Mouse (Mus musculus): ENCODE data around the gene Card19. TPM values are rescaled to one million over a fixed set of nuclear protein-coding genes. Genes with fewer than 3 reads are reported as not detected.

The Card19 gene
- total RNA-seq, 2 experiments from 2014 or later = 93.6 to 118 TPM

DNA sequence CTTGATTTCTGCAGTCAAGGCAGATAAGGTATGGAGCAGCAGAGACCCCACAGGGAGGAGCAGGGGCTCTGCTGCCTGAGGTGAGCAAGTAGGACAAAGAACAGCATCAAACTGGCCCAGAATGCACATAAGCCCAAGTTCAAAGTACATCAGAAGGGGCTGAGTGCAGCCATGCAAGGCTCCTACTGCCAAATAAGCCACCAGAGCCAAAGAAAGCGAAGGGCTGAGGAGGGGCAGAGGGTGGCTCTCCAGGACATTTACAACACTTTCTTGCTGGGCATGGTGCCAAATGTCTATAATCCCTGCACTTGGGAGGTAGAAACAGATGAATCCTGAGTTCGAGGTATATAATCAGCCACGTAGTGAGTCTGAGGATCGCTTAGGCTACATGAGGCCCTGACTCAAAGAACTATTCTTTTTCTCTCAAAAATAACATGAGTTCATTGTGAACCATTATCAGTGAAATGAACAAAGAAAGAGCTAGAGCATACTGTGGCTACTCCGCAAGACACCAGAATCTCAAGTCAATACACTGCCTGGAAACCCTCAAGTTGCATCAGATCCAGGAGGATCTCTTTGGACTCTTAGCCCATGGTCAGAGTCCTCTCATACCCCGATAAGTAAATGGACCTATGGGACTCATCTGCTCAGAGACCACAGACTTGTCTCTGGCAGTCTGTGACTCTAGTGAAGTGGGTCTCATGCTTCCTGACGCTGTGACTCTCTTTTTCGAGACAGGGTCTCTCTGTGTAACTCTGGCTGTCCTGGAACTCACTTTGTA, 18.1 kb upstream of the Card19 start:
- DNase-seq = no peak

DNA sequence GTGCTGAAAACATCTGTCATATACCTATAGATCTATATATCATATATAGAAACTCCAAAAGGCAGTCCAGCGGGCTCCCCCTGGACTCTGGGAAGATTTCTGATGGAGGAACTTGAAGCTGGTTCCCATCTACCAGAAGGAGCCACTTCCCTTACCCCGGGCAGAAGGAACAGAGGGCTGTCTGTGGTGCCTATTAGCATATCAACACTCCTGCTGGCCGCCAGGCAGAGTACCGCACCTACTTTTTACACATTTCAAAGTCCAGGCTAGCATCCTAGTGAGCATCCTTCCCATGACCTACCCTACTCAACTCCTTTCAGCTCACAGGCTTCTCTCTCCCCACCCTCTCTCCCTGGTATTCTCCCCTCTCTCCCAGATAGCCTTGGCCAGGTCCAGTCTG, 9.8 kb upstream of the Card19 start:
- no peak for DNase-seq

DNA sequence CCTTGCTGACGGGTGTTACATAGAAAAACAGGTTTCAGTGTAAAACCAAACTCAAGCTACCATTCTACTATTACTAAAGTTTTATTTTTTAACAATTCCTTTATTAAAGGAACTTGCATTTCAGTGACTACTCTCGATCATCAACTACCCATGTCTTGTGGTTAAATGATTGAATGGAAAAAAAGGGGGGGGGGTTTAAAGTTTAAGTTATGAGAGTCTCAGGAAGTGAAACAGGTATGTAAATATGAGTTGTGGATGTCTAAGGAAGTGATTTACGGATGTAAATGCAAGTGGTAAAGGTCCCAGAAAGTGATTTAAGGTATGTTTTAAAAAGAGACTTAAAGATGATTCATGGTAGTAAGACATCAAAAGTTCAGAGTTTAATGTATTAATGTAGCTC, 9.3 kb upstream of the Card19 start:
- DNase-seq = no peak

DNA sequence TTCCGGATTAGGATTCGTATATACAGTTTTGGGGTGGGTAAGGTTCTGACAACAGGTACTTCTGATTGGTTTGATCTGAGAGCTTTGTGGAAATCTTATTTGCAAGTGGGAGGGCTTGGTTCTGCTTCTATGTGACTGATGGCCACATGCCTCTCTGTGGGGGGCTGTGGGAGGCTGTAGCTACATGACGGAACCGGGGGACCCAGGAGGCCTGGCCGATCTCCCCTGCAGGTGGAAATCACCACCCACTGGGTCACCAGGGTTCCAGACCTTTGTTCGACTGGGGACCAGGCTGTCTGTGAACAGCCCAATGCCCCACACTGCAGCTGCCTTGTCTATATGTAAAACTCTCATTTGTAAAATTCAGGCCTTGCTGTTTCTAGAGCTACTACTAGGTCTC, 8.9 kb upstream of the Card19 start:
- no peak for DNase-seq

DNA sequence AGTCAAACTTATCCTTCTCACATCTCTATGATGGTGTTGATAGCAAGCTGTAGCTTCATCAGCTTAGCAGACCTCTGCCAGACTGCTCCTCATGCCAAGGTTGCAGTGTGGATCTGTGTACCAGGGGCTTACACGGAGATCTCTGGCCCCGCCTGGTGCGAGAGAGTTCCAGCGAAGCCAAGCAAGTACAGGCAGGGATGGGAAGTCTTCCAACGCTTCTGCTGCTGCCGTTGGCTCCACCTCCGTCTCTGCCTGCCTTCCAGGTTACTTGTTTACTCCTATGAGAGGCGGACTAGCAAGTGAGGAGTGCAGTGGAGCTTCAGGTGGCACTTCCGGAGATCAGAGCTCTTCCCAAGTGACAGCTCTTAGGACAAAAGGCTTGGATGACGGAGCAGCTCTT, 8.5 kb upstream of the Card19 start:
- no peak for DNase-seq

DNA sequence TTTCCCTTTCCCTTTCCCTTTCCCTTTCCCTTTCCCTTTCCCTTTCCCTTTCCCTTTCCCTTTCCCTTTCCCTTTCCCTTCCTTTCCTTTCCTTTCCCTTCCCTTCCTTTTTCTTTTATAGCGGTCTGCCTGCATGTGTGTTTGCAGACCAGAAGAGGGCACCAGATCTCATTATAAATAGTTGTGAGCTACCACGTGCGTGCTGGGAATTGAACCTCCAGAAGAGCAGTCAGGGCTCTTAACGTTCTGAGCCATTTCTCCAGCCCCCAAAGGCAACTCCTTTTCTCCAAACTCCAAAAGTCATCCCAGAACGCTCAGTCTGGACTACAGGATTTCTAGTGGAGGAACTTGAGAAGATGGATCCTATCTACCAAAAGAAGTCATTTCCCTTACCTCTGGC, 5.1 kb upstream of the Card19 start:
- DNase-seq = no peak

DNA sequence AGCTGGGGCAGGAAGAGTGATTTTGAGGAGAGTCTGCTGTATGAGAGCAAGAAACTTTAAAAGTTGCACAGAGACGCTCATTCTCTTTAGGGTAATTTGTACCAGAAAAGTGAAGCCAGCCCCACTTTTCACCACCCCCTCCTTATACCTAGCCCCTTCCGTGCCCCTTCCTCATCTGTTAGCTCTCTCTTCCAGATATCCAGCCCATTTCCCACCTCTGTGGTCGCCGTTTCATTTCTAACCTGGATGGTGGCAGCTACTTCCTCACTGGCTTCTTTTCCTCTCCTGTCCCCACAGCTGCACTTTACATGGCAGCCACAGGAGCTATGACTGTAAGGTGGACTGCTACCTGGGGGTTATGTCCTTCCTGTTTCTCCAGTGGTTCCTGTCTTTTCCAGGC, 3.5 kb upstream of the Card19 start:
- DNase-seq = no peak

DNA sequence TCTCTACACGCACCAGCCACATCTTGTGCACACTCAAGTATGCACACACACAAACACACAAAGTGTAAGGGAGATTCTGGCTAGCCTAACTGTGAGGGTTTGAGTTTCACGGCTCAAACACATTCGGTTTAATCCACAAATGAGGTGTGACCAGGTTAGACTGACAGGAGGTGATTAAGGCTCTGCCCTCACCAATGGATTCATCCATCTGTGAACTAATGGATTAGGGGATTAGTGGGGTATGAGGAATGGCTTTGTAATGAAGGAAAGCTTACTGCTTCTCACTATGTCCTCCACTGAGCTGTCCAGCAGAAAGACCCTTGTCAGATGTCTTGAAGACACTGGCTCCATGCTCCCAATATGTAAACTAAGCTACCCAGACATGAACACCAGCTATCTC, 2.8 kb upstream of the Card19 start:
- DNase-seq = no peak

DNA sequence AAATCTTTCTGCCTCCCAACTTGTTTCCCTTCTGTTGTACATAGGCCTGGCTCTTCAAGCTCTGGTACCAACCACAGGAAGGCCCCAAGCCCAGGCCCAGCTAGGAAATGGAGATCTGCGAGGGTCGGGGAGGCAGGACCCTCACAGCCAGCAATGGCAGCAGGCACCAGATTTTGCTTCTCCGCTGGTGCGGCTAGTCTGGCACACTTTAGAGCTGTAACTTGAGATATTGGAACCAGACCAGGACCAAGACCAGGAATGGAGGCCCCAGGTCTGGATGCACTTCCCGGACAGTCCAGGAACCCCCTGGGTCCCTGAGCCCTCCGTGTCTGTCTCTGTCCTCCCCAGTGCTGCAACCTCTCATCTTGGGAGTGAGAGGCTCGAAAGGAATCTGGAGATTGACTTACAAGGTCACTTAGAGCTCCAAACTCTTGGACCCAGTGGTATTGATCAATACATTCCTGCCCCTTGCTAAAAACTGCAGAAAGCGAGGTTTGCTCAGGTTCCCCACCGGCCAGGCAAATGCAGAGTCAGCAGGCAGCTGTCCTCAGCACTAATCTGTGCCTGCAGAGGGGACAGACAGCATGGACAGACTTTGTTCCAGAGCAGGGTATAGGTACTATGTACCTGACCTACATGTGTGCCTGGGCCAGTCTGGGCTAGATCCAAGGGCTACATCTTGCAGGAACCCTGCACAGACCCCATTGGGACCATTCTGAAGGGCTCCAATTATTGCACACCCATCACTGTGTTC, 1.1 kb upstream of the Card19 start:
- peak; percentile 42 for DNase-seq

DNA sequence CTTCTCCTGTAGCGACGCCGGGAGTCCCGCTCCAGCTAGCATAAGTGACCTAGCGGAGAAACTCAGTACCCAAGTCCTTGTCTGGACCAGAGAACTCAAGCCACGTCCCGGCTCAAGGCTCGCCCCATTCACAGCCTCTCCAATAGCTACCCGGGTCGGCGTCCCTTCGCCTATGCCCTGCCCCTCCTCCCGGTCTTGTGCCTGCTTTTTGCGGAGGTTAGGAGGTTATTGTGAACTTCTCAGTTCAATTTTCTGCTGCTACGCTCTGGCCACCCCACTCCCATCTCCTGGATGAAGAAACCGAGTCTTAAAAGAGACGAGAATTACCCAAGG, 349 bp upstream of the Card19 start:
- no peak for DNase-seq

DNA sequence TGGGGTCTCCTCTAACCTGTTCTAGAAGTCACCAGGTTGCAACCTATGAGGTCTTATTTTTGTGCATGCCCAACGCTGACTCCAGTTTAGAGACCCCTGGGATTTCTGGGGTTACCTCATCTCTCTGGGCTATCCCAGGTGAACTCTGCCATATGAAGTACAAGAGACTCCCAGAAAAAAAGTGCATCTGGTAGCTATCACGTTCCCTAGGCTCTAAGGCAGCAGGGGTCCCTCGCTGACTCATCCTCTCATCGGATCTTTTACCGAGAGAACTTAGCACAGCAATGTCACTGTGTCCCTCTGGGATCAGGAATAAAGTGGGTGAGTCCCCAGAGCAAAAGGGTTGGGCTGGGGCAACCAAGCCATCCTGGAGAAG, 721 bp downstream of the Card19 start:
- no peak for DNase-seq

DNA sequence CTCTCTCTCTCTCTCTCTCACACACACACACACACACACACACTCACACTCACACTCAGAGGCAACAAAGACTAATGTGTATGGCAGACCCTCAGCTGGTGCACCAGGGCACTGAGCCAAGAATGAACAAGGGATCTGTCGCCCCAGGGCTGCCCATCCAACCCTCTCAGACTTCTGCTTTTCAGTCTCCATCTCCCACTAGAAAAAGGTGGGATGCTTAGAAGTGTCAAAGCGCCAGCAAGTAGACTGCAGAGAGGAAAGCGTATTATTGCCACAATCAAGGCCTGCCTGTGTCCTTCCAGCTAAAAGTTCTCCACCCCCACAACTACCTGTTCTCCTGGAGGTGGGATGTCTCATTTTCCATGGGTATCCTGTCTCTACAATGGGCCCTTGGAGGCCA, 1.4 kb downstream of the Card19 start:
- DNase-seq = no peak

DNA sequence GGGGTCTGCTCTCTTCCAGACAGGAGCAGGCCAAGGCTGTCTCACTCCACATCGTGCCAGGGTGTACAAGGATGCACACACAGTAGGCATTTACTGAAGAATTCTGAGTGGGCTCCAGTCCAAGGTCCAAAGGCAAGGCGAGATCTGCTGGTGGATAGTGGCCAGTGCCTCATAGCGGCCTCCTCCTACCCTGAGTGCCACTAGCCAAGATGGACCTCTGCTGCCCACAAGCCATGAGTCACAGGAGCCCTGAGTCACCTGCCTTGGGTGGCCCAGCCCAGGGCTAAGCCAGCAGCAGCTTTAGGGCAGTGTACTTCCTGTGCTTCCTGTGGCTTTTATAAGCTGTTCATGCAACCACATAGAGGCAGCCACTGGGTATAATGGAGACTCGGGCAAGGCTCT, 2.3 kb downstream of the Card19 start:
- peak; percentile 53 for DNase-seq

DNA sequence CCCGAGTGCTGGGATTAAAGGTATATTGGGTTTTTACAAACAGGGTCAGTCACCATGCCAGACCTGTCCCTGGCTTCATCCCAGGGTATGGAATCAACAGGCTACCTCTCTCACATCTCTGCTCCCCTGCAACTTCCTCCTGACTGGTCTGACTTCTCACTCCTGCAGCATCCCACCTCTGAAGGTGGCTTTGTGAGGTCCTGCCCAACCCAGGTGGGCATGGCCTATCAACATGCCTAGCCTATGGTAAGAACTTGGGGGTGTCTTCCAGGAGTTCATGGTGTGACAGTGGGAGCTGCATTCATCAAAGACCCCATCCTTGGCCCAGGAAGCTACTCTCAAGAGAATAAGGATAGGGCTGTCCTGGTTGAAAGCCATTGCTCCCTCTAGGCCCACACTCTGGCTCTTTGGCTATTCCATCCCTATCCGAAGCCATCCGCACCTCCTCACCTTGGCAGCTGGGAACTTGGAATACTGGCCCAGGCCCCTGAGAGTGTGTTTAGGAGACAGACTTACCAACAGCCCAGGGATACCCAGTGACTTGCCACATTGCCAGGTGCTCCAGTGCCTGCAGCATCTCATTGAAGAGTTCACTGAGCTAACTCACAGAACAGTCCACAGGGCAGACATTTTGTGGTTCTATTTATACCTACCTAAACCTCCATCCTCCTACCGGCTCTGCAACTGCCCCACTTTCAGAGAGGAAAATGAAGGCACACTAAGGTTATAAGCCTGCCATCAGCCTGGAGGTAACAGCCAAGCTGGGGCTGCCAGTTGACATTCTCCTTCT, 2.9 kb downstream of the Card19 start:
- no peak for DNase-seq

DNA sequence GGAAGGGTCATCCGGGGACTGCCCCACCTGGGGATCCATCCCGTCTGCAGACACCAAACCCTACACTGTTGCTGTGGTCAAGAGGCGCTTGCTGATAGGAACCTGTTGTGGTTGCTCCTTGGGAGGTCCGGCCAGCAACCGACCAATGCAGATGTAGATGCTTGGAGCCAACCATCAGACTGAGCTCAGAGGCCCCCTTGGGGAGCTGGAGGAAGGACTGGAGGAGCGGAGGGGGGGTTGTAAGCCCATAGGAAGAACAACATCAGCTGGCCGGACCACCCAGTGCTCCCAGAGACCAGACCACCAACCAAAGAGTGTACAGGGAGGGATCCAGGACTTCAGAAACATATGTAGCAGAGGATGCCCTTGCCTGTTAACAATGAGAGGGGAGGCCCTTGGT, 6.5 kb downstream of the Card19 start:
- no peak for DNase-seq

DNA sequence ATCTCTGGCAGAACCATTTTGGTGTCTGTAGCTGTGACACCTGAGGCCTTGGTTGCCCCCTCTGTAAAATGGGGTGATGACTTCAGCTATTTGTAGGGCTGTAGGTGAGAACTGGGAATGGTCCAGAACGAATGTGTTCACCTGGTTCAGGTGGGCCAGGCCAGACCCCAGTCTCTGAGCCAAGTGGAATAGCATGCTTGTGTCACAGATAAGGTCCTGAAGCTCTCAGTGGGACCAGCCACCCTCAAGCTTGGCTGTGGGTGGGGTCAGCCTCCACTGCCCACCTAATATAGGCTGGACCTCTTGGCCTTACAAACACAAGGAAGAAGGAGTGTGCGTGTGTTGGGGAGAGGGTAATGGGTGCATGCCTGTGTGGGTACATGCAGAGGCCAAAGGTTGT, 9.5 kb downstream of the Card19 start:
- no peak for DNase-seq

DNA sequence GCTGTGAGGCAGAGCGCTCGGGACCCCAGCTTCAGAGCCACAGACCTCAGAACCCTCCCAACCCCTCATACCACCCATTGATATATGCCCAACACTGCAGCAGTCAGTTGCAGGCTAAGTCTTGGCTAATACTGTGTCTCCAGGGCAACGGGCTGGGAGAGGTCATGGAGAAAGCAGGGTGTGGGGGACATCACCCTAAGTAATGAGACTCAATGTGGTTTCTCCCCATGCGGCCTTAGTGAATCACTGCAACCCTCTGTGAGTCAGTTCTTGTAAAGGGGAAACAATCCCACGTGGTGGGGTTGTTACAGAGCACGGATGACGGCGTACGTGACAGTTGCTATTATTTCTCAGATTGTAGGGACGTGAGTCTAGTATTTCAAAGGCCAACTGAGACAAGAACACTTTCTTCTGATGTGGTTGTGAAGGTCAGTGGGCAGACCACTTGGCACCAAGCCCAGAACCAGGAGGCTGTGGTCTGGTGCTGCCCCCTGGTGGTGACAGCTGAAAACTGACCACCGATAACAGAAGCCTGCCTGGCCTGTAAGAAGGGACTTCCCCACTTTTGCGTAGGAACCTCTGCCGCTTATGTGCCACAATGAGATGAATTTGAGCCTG, 10.3 kb downstream of the Card19 start:
- peak; percentile 68 for DNase-seq

DNA sequence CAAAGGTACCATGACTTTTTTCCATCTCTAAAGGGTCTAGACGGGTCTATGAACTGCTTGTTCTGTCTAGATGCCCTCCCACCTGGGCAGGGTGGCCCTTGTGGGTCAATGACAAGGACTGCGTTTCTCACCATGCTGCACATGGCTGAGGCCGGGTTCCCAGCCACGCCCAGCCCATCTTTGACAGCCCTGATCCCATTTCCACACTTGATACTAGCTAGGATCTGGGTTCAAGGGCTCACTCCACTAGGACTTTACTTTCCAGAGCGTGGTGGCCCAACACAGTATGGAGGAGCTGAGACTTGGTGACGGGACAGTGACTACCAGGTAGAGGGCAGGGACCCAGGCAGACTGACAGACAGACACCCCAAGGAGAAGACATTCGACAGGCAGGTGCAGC, 13.3 kb downstream of the Card19 start:
- no peak for DNase-seq

DNA sequence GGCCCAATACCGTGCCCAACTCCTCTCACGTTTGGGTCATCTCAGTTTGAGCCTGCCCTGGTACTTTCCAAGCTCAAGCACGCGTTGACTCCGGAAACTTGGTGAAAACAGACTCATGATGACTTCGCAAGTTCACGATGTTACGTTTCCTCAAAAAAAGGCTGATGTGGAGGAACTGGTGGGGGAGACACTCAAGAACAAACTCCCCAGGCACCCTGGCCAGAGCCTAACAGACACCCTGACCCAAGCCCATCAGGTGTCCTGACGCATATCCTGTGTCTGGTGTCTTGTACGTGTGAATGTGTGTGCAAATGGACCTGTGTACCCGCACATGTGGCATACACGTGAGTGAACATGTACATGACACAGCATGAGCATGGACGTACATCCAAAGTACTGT, 15.1 kb downstream of the Card19 start:
- DNase-seq = no peak

DNA sequence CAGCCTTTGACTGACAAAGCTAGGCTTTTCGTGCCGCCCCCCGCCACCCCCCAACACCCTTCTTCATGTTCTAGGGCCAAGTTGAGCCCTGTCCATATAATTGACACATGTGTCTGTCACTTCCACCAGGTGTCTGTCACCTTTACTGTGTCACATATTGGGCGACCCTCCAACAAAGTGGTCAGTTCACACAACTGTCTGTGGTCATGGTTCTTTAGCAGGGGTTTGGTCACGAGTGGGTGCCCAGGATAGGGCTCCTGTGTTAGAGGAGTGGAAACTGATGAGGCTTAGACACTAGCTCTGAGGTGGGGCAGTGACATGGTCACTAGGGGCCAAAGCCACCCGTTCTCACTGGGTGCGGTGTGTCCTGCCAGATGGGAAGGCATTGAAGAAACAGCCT, 15.9 kb downstream of the Card19 start:
- no peak for DNase-seq

DNA sequence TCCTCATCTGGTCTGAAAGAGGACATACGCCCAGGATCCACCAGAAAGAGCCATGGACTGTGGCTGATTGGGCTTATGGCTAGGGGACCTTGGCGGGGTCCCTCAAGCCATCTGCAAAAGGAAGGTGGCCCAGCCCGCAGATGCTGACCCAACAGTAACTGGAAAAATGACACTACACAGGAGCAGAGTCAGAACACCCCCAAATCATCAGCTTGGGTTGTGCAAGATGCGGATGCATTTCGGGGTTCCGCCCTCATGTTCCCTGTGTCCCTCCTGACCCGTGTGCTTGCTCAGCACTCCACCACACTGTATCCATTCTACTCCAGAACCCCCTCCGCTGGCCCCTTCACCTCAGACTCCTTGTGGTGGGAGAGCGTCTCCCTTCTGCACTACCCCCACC, 17.1 kb downstream of the Card19 start:
- DNase-seq = no peak

DNA sequence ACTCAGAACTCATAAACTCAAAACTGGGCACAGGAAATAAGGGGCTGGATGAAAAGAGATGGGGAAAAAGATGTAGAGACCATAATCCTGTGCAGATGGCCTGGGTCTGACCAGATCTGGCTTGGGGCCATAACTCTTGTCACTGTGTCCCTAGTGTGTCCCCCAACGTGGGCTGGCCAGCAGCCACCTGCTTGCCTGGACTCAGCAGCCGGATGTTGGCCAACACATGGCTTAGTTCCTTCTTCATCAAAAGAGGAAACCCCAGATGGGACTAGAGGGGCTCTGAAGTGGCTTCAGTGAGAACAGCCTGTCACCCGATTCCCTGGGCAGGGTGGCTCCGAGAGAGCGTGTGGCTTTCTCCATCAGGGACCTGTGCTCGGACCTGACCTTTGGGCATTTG, 19.1 kb downstream of the Card19 start:
- DNase-seq = peak; percentile 38

DNA sequence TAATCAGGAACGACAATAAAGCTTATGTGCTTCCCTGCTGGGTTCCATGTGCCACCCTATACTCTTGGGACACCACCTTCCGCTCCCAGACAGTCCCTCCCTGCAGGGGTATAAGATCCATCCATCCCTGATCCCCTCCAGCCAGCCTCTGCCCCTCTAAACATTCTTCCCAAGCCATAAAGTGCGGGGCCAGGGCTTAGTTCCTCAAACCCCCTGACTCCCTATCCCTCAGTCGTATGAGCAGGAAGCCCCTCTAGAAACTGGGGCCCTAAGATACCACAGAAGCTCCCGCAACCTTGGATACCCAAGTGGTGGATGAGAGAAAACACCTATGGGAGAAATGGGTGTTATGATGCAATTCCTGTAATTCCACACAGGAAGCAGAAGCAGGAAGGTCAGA, 19.6 kb downstream of the Card19 start:
- no peak for DNase-seq
